Mouse (Mus musculus): ENCODE results near the gene Gm10563. TPM values are rescaled to one million over a fixed set of nuclear protein-coding genes. Genes with fewer than 3 reads are reported as not detected.

The Gm10563 gene
- polyA plus RNA-seq, 1 experiment: not detected

Other genes starting within 250 kb of the Gm10563 start
- gene Gabrd, start 247.3 kb downstream of the Gm10563 start, polyA plus RNA-seq (2012; rRNA removed): 0.23 and 1.2 TPM in 2 replicates
- gene Cfap74, start 236.2 kb downstream of the Gm10563 start, polyA plus RNA-seq (2012; rRNA removed): 2.1 and 2.2 TPM in 2 replicates
- gene Tmem52, start 176.3 kb downstream of the Gm10563 start, polyA plus RNA-seq (2012; rRNA removed): 9.1 and 9.7 TPM in 2 replicates
- gene Gnb1, start 154.0 kb downstream of the Gm10563 start, polyA plus RNA-seq (2012; rRNA removed): 663 and 820 TPM in 2 replicates
- gene Nadk, start 83.0 kb downstream of the Gm10563 start, polyA plus RNA-seq (2012; rRNA removed): 163 and 200 TPM in 2 replicates
- 29.2 and 40.0 TPM in 2 replicates for gene Slc35e2, start 44.0 kb downstream of the Gm10563 start, polyA plus RNA-seq (2012; rRNA removed)
- 17.2 and 26.3 TPM in 2 replicates for gene Cdk11b, start 20.6 kb downstream of the Gm10563 start, polyA plus RNA-seq (2012; rRNA removed)
- gene Mmp23, start 8.0 kb upstream of the Gm10563 start, polyA plus RNA-seq (2012; rRNA removed): 58.9 and 64.6 TPM in 2 replicates
- gene Mib2, start 23.8 kb upstream of the Gm10563 start, polyA plus RNA-seq (2012; rRNA removed): 52.9 TPM in 2 replicates
- gene Fndc10, start 48.9 kb upstream of the Gm10563 start, polyA plus RNA-seq (2012; rRNA removed): 35.3 and 39.7 TPM in 2 replicates
- gene Ssu72, start 59.4 kb upstream of the Gm10563 start, polyA plus RNA-seq (2012; rRNA removed): 105 and 122 TPM in 2 replicates
- 0.98 and 1.2 TPM in 2 replicates for gene Tmem240, start 89.4 kb upstream of the Gm10563 start, polyA plus RNA-seq (2012; rRNA removed)
- gene Atad3a, start 115.7 kb upstream of the Gm10563 start, polyA plus RNA-seq (2012; rRNA removed): 52.8 and 68.3 TPM in 2 replicates
- 21.2 and 28.0 TPM in 2 replicates for gene Vwa1, start 129.3 kb upstream of the Gm10563 start, polyA plus RNA-seq (2012; rRNA removed)
- gene Tmem88b, start 140.5 kb upstream of the Gm10563 start, polyA plus RNA-seq (2012; rRNA removed): 2.4 and 4.7 TPM in 2 replicates
- gene Ankrd65, start 145.0 kb upstream of the Gm10563 start, polyA plus RNA-seq (2012; rRNA removed): 1.9 and 2.6 TPM in 2 replicates
- 71.2 and 101 TPM in 2 replicates for gene Mrpl20, start 157.5 kb upstream of the Gm10563 start, polyA plus RNA-seq (2012; rRNA removed)
- 63.7 and 69.3 TPM in 2 replicates for gene Ccnl2, start 167.1 kb upstream of the Gm10563 start, polyA plus RNA-seq (2012; rRNA removed)
- 122 and 145 TPM in 2 replicates for gene Aurkaip1, start 185.9 kb upstream of the Gm10563 start, polyA plus RNA-seq (2012; rRNA removed)
- gene Mxra8, start 194.3 kb upstream of the Gm10563 start, polyA plus RNA-seq (2012; rRNA removed): 156 and 190 TPM in 2 replicates
- gene Dvl1, start 202.0 kb upstream of the Gm10563 start, polyA plus RNA-seq (2012; rRNA removed): 124 and 139 TPM in 2 replicates
- gene Tas1r3, start 218.0 kb upstream of the Gm10563 start, polyA plus RNA-seq (2012; rRNA removed): 0.34 and 0.43 TPM in 2 replicates
- 30.8 and 31.0 TPM in 2 replicates for gene Cptp, start 224.0 kb upstream of the Gm10563 start, polyA plus RNA-seq (2012; rRNA removed)
- 33.7 and 36.5 TPM in 2 replicates for gene Ints11, start 224.1 kb upstream of the Gm10563 start, polyA plus RNA-seq (2012; rRNA removed)
- gene Pusl1, start 246.4 kb upstream of the Gm10563 start, polyA plus RNA-seq (2012; rRNA removed): 44.0 and 49.9 TPM in 2 replicates
- 27.7 and 28.2 TPM in 2 replicates for gene Acap3, start 246.4 kb upstream of the Gm10563 start, polyA plus RNA-seq (2012; rRNA removed)